In the genomic region with DNA sequence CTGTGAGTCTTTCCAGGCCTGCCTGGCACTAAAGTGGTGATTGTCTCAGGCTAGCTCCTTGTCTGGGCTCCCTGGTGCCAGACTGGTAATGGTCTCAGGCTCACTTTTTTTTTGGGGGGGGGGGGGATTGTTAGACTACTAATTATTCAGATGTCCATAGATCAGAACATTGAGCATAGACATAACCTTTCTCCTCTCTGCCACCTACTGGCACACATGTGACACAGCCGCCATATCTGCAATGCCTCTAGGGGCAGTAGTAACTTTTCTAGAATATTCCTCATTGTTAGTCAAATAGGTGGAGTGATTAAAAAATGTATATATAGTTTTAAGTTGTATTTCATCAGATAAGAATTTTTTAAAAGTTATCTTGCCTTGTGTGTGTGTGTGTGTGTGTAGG, we compare ENCODE assay signal across 9 mouse cellular contexts. TPM values are rescaled to one million over a fixed set of nuclear protein-coding genes. Genes with fewer than 3 reads are reported as not detected.
DNase-seq lines count a peak whose midpoint lies in the region; ATAC-seq and TF ChIP-seq lines count a peak whose summit lies in the region.
"Had no signal": no experiment of that assay in that cellular context is flagged by ENCODE, and none has a peak within 500 bp of the region (broad histone marks: within the 10 kb centered on the region; RNA-seq: fewer than 3 reads in every experiment).

No protein-coding gene starts in this region.

- H3K4me3 ChIP-seq in heart, postnatal 0 days (ENCODE audit: low read depth, low read length): no peak overlapping the region
- H3K4me3 ChIP-seq in lung, embryonic 14.5 days (ENCODE audit: low read depth, low read length): no peak overlapping the region
- H3K4me3 ChIP-seq: heart, embryonic 13.5 days had no signal

- H3K9ac ChIP-seq in heart, postnatal 0 days (replicated peaks; ENCODE audit: low read depth, low read length): no peak overlapping the region
- H3K9ac ChIP-seq in lung, embryonic 14.5 days: no peak overlapping the region
- H3K9ac ChIP-seq: heart, embryonic 13.5 days had no signal

- ATAC-seq in cerebellum, adult (ENCODE audit: insufficient number of reproducible peaks, low FRiP score, low TSS enrichment): 0 out of 2 replicates have a peak, but pooled peaks have one; percentile 46
- peak; percentile 47; the same call in 1 of the 2 replicates for ATAC-seq in heart, postnatal 0 days (ENCODE audit: insufficient read depth, low read depth)
- no peak for ATAC-seq in lung, embryonic 14.5 days (ENCODE audit: insufficient read depth)

- 44% methylated on average over 1 of the region's 1 CpGs for WGBS in heart, postnatal 0 days
- WGBS in lung, embryonic 14.5 days: 74% methylated on average over 1 of the region's 1 CpGs

- no peak for DNase-seq in cerebellum, adult 11-12 months
- DNase-seq in ovary, postnatal 36 days (ENCODE audit: low spot score): peak; percentile 27
- DNase-seq in ovary, adult 18-20 months (ENCODE audit: low spot score): no peak
- DNase-seq in c-Kit-positive CD71-positive TER-119-positive erythroid progenitor cells, embryonic 14.5 days (ENCODE audit: low spot score): peak; percentile 18
- peak; percentile 47 for DNase-seq in heart, postnatal 0 days (ENCODE audit: low spot score)
- peak; percentile 81 for DNase-seq in lung, embryonic 14.5 days
- DNase-seq in thymus, postnatal 14 days: peak; percentile 63

- TF ChIP-seq EP300 in heart, postnatal 0 days (IDR thresholded peaks at IDR 0.05; ENCODE audit: low read depth): no peak

- TF ChIP-seq CTCF in heart, postnatal 0 days (IDR thresholded peaks at IDR 0.05; ENCODE audit: low read depth): peak; percentile 96
- peak; percentile 92 for TF ChIP-seq CTCF in lung, embryonic 14.5 days (IDR thresholded peaks at IDR 0.05; ENCODE audit: low read depth)

- H3K36me3 ChIP-seq in heart, postnatal 0 days (replicated peaks; ENCODE audit: control insufficient read depth, insufficient read depth, low read length): no peaks in the 10 kb centered on the region
- H3K36me3 ChIP-seq in lung, embryonic 14.5 days (ENCODE audit: insufficient read depth): peaks cover 3% of the 10 kb centered on the region; the same call in 1 of the 2 replicates
- H3K36me3 ChIP-seq: heart, embryonic 13.5 days had no signal

- H3K9me3 ChIP-seq in heart, postnatal 0 days (replicated peaks; ENCODE audit: control insufficient read depth, low read length): no peaks in the 10 kb centered on the region
- H3K9me3 ChIP-seq in lung, embryonic 14.5 days (ENCODE audit: low read depth, low read length): no peaks in the 10 kb centered on the region
- H3K9me3 ChIP-seq: heart, embryonic 13.5 days had no signal

- H3K27me3 ChIP-seq in heart, postnatal 0 days (ENCODE audit: control insufficient read depth, insufficient read depth, low read length): no peaks in the 10 kb centered on the region
- H3K27me3 ChIP-seq in lung, embryonic 14.5 days (ENCODE audit: insufficient read depth, low read length): no peaks in the 10 kb centered on the region
- H3K27me3 ChIP-seq: heart, embryonic 13.5 days had no signal

- no peak overlapping the region for H3K27ac ChIP-seq in heart, postnatal 0 days (ENCODE audit: low read depth)
- H3K27ac ChIP-seq in lung, embryonic 14.5 days (ENCODE audit: low read depth): no peak overlapping the region
- H3K27ac ChIP-seq: heart, embryonic 13.5 days had no signal

- H3K4me1 ChIP-seq in heart, postnatal 0 days (ENCODE audit: control insufficient read depth, insufficient read depth): peaks cover 7% of the 10 kb centered on the region; the same call in 1 of the 2 replicates
- H3K4me1 ChIP-seq in lung, embryonic 14.5 days (ENCODE audit: insufficient read depth): peaks cover 21% of the 10 kb centered on the region

- H3K4me2 ChIP-seq in heart, postnatal 0 days (ENCODE audit: low read depth, low read length): no peak overlapping the region
- H3K4me2 ChIP-seq in lung, embryonic 14.5 days: no peak overlapping the region
- H3K4me2 ChIP-seq: heart, embryonic 13.5 days had no signal

RNA-seq across cellular contexts. Expression of a gene that starts 53.3 kb away (rescaled TPM):
- 5.6 and 5.7 TPM in 2 replicates for total RNA-seq in heart, postnatal 0 days (2014; rRNA removed; ENCODE audit: low replicate concordance)
- polyA plus RNA-seq in heart, postnatal 0 days (2015; fragmentation: Nextera tagmentation; extraction: Ambion mirVana): 3.1 and 3.5 TPM in 2 replicates
- polyA plus RNA-seq in lung, embryonic 14.5 days (2014; fragmentation: Nextera tagmentation; extraction: Ambion mirVana): 13.7 and 14.8 TPM in 2 replicates

RNA-seq across cellular contexts. Expression of a gene that starts 58.8 kb away (rescaled TPM):
- not detected in 2 replicates for total RNA-seq in heart, postnatal 0 days (2014; rRNA removed; ENCODE audit: low replicate concordance)
- 0.20 and 0.21 TPM in 2 replicates for polyA plus RNA-seq in heart, postnatal 0 days (2015; fragmentation: Nextera tagmentation; extraction: Ambion mirVana)
- 0.83 and 1.8 TPM in 2 replicates for polyA plus RNA-seq in lung, embryonic 14.5 days (2014; fragmentation: Nextera tagmentation; extraction: Ambion mirVana)

RNA-seq across cellular contexts. Expression of a gene that starts 58.9 kb away (rescaled TPM):
- total RNA-seq in heart, postnatal 0 days (2014; rRNA removed; ENCODE audit: low replicate concordance): 3.8 and 4.3 TPM in 2 replicates
- 0.93 and 1.0 TPM in 2 replicates for polyA plus RNA-seq in heart, postnatal 0 days (2015; fragmentation: Nextera tagmentation; extraction: Ambion mirVana)
- polyA plus RNA-seq in lung, embryonic 14.5 days (2014; fragmentation: Nextera tagmentation; extraction: Ambion mirVana): 5.2 and 5.3 TPM in 2 replicates

Comparison
In these comparisons a context has a peak if more than half of its experiments do, and no peak if none do; other contexts are left out.
1. DNase-seq: peak in ovary, postnatal 36 days (single experiment), c-Kit-positive CD71-positive TER-119-positive erythroid progenitor cells, embryonic 14.5 days (single experiment), heart, postnatal 0 days (single experiment), lung, embryonic 14.5 days (single experiment) and thymus, postnatal 14 days (single experiment); none in cerebellum, adult 11-12 months (single experiment) and ovary, adult 18-20 months (single experiment).